Mouse (Mus musculus): ENCODE results near the gene Kifap3. TPM values are rescaled to one million over a fixed set of nuclear protein-coding genes. Genes with fewer than 3 reads are reported as not detected.

Kifap3 gene
- total and polyA plus RNA-seq, 2 experiments from 2014 or later = 9.5 to 12.4 TPM

DNA sequence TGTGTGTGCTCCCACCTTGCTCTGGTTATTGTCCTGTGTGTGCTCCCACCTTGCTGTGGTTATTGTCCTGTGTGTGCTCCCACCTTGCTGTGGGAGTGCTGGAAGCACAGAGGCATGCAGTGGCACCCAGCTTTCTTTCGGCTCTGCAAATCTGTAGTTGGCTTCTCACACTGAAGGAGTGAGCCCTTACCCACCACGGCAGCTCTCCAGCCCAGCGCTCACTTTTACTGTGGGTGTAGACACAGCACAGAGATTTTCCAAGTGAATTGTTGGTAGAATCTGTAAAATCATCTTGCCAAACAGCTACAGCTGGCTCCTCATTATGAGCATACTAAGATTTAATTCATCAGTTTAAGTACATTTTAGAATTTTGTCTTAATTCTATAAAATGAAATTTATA lies 93.8 kb downstream of the Kifap3 start:
- ATAC-seq (ENCODE audit: insufficient read depth, low read depth) = no peak

GRCm38 (mm10) chr1:163889629-163890028 lies 110.2 kb downstream of the Kifap3 start:
- no peak overlapping the region for H3K9ac ChIP-seq (replicated peaks; ENCODE audit: low read depth, low read length)
- no peak for DNase-seq (ENCODE audit: low spot score)

More for the DNA sequence above, 93.8 kb downstream of the Kifap3 start:
- Histone ChIP-seq H3K27me3 (ENCODE audit: control insufficient read depth, insufficient read depth, low read length) (no peaks in the 10 kb centered on the region), H3K4me1 (ENCODE audit: control insufficient read depth, insufficient read depth) (no peaks in the 10 kb centered on the region), H3K4me2 (ENCODE audit: low read depth, low read length) (no peak overlapping the region), H3K9me3 (replicated peaks; ENCODE audit: control insufficient read depth, low read length) (no peaks in the 10 kb centered on the region), H3K27ac (ENCODE audit: low read depth) (no peak overlapping the region), H3K36me3 (replicated peaks; ENCODE audit: control insufficient read depth, insufficient read depth, low read length) (no peaks in the 10 kb centered on the region), H3K4me3 (ENCODE audit: low read depth, low read length) (no peak overlapping the region), H3K9ac (replicated peaks; ENCODE audit: low read depth, low read length) (no peak overlapping the region)
- TF ChIP-seq EP300 (IDR thresholded peaks at IDR 0.05; ENCODE audit: low read depth) (no peak), CTCF (IDR thresholded peaks at IDR 0.05; ENCODE audit: low read depth) (no peak)
- WGBS = 56% methylated on average over 3 of the region's 3 CpGs
- no peak for DNase-seq (ENCODE audit: low spot score)

DNA sequence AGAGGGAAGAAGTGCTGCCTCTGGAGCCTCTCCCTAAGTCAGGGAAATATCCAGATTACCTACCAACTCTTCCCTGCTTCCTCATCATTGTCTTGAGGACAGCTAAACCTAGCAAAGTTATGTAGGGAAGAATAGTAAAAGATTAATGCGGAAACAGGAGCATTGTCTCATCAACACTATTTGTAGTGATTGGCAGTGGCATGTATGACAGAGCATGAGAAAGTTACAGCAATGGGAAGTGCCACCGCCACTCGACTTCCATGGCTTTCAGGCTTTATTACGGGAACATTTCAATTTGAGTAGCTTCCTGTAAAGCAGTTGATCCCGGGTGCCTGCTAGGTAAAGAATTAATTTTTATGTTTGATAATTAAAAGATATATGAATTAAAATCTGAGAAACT lies 113.9 kb downstream of the Kifap3 start:
- 84% methylated on average over 5 of the region's 5 CpGs for WGBS
- ATAC-seq (ENCODE audit: insufficient read depth, low read depth) (no peak), DNase-seq (ENCODE audit: low spot score) (no peak)
- Histone ChIP-seq H3K9me3 (replicated peaks; ENCODE audit: control insufficient read depth, low read length) (no peaks in the 10 kb centered on the region), H3K4me2 (ENCODE audit: low read depth, low read length) (no peak overlapping the region), H3K4me3 (ENCODE audit: low read depth, low read length) (no peak overlapping the region), H3K36me3 (replicated peaks; ENCODE audit: control insufficient read depth, insufficient read depth, low read length) (no peaks in the 10 kb centered on the region), H3K4me1 (ENCODE audit: control insufficient read depth, insufficient read depth) (no peaks in the 10 kb centered on the region), H3K9ac (replicated peaks; ENCODE audit: low read depth, low read length) (no peak overlapping the region), H3K27me3 (ENCODE audit: control insufficient read depth, insufficient read depth, low read length) (no peaks in the 10 kb centered on the region), H3K27ac (ENCODE audit: low read depth) (no peak overlapping the region)
- TF ChIP-seq CTCF (IDR thresholded peaks at IDR 0.05; ENCODE audit: low read depth) (no peak), EP300 (IDR thresholded peaks at IDR 0.05; ENCODE audit: low read depth) (no peak)

More at GRCm38 (mm10) chr1:163889629-163890028, 110.2 kb downstream of the Kifap3 start:
- no peak overlapping the region for H3K4me3 ChIP-seq (ENCODE audit: low read depth, low read length)
- no peak overlapping the region for H3K27ac ChIP-seq (ENCODE audit: low read depth)
- ATAC-seq (ENCODE audit: insufficient read depth, low read depth) = no peak
- H3K27me3 ChIP-seq (ENCODE audit: control insufficient read depth, insufficient read depth, low read length) = no peaks in the 10 kb centered on the region
- no peak overlapping the region for H3K4me2 ChIP-seq (ENCODE audit: low read depth, low read length)
- TF ChIP-seq CTCF (IDR thresholded peaks at IDR 0.05; ENCODE audit: low read depth) (no peak), EP300 (IDR thresholded peaks at IDR 0.05; ENCODE audit: low read depth) (no peak)
- no peaks in the 10 kb centered on the region for H3K9me3 ChIP-seq (replicated peaks; ENCODE audit: control insufficient read depth, low read length)
- no peaks in the 10 kb centered on the region for H3K4me1 ChIP-seq (ENCODE audit: control insufficient read depth, insufficient read depth)
- no peaks in the 10 kb centered on the region for H3K36me3 ChIP-seq (replicated peaks; ENCODE audit: control insufficient read depth, insufficient read depth, low read length)

- Histone ChIP-seq H3K9ac (replicated peaks; ENCODE audit: low read depth, low read length) (no peak overlapping the region), H3K27me3 (ENCODE audit: control insufficient read depth, insufficient read depth, low read length) (no peaks in the 10 kb centered on the region), H3K9me3 (replicated peaks; ENCODE audit: control insufficient read depth, low read length) (no peaks in the 10 kb centered on the region), H3K36me3 (replicated peaks; ENCODE audit: control insufficient read depth, insufficient read depth, low read length) (no peaks in the 10 kb centered on the region), H3K27ac (ENCODE audit: low read depth) (no peak overlapping the region), H3K4me2 (ENCODE audit: low read depth, low read length) (no peak overlapping the region), H3K4me3 (ENCODE audit: low read depth, low read length) (no peak overlapping the region), H3K4me1 (ENCODE audit: control insufficient read depth, insufficient read depth) (no peaks in the 10 kb centered on the region)
- 78% methylated on average over 11 of the region's 11 CpGs for WGBS
- ATAC-seq (ENCODE audit: insufficient read depth, low read depth) = no peak
- no peak for DNase-seq (ENCODE audit: low spot score)
- TF ChIP-seq EP300 (IDR thresholded peaks at IDR 0.05; ENCODE audit: low read depth) (no peak), CTCF (IDR thresholded peaks at IDR 0.05; ENCODE audit: low read depth) (no peak)
Measured at GRCm38 (mm10) chr1:163893774-163894527, 114.6 kb downstream of the Kifap3 start.

GRCm38 (mm10) chr1:163898291-163898764 lies 118.9 kb downstream of the Kifap3 start:
- 70% methylated on average over 5 of the region's 5 CpGs for WGBS
- Histone ChIP-seq H3K4me3 (ENCODE audit: low read depth, low read length) (no peak overlapping the region), H3K4me2 (ENCODE audit: low read depth, low read length) (no peak overlapping the region), H3K36me3 (replicated peaks; ENCODE audit: control insufficient read depth, insufficient read depth, low read length) (no peaks in the 10 kb centered on the region), H3K9ac (replicated peaks; ENCODE audit: low read depth, low read length) (no peak overlapping the region), H3K27me3 (ENCODE audit: control insufficient read depth, insufficient read depth, low read length) (no peaks in the 10 kb centered on the region), H3K9me3 (replicated peaks; ENCODE audit: control insufficient read depth, low read length) (no peaks in the 10 kb centered on the region), H3K4me1 (ENCODE audit: control insufficient read depth, insufficient read depth) (no peaks in the 10 kb centered on the region), H3K27ac (ENCODE audit: low read depth) (no peak overlapping the region)
- ATAC-seq (ENCODE audit: insufficient read depth, low read depth) = no peak
- no peak for DNase-seq (ENCODE audit: low spot score)
- no peak for TF ChIP-seq CTCF (IDR thresholded peaks at IDR 0.05; ENCODE audit: low read depth)
- no peak for TF ChIP-seq EP300 (IDR thresholded peaks at IDR 0.05; ENCODE audit: low read depth)

DNA sequence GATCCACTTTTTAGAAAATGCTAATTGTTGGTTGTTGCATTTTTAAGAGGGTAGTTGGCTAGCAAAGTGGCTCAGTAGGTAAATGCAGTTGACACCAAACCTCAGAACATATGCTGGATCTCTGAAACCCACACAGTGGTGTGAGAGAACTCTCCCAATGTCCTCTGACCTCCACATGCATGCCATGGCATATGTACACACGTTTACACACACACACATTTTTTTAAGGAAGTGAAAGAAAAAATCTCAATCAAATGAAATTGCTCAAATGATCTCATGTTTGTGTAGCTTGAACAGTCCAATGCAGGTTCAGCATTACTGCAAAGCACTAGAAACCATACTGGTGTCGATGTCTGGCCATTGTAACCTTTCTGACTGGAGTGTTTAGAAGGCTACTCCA lies 120.2 kb downstream of the Kifap3 start:
- no peak for TF ChIP-seq EP300 (IDR thresholded peaks at IDR 0.05; ENCODE audit: low read depth)
- no peak for TF ChIP-seq CTCF (IDR thresholded peaks at IDR 0.05; ENCODE audit: low read depth)
- Histone ChIP-seq H3K4me3 (ENCODE audit: low read depth, low read length) (no peak overlapping the region), H3K9ac (replicated peaks; ENCODE audit: low read depth, low read length) (no peak overlapping the region), H3K36me3 (replicated peaks; ENCODE audit: control insufficient read depth, insufficient read depth, low read length) (no peaks in the 10 kb centered on the region), H3K27me3 (ENCODE audit: control insufficient read depth, insufficient read depth, low read length) (no peaks in the 10 kb centered on the region), H3K27ac (ENCODE audit: low read depth) (no peak overlapping the region), H3K4me2 (ENCODE audit: low read depth, low read length) (no peak overlapping the region), H3K9me3 (replicated peaks; ENCODE audit: control insufficient read depth, low read length) (no peaks in the 10 kb centered on the region), H3K4me1 (ENCODE audit: control insufficient read depth, insufficient read depth) (no peaks in the 10 kb centered on the region)
- DNase-seq (ENCODE audit: low spot score) (no peak), ATAC-seq (ENCODE audit: insufficient read depth, low read depth) (no peak)
- 83% methylated on average over 2 of the region's 2 CpGs for WGBS

All from heart, postnatal 0 days (tissue).